Mouse (Mus musculus): ENCODE data around the gene Rlf. TPM values are rescaled to one million over a fixed set of nuclear protein-coding genes. Genes with fewer than 3 reads are reported as not detected.

Rlf gene
- polyA plus RNA-seq (2011; ENCODE audit: insufficient read depth, insufficient read length, low read depth, missing spikeins), result 55.8 and 62.5 TPM in 2 replicates

- no peaks in the 10 kb centered on the region for H3K4me1 ChIP-seq (ENCODE audit: control insufficient read depth, insufficient read depth, low read length)
- 0 out of 2 replicates have a peak, but pooled peaks have one; percentile 65 for TF ChIP-seq EP300 (IDR thresholded peaks at IDR 0.05; ENCODE audit: insufficient read depth, low read depth, low read length)
- no peak for TF ChIP-seq CTCF (IDR thresholded peaks at IDR 0.05; ENCODE audit: low read depth, low read length)
- peak within 1 kb of the TSS; percentile 86 for H3K4me3 ChIP-seq (ENCODE audit: low read depth, low read length)
- H3K27me3 ChIP-seq (ENCODE audit: control insufficient read depth, insufficient read depth, low read length, poor library complexity, severe bottlenecking), result no peaks in the 10 kb centered on the region
- no peaks in the 10 kb centered on the region for H3K36me3 ChIP-seq (ENCODE audit: control insufficient read depth, insufficient read depth, low read length, poor library complexity, severe bottlenecking)
- no peaks in the 10 kb centered on the region for H3K9me3 ChIP-seq (replicated peaks; ENCODE audit: control insufficient read depth, insufficient read depth, low read length, poor library complexity, severe bottlenecking)
- H3K9ac ChIP-seq (ENCODE audit: low read depth, poor library complexity, severe bottlenecking), result peak within 1 kb of the TSS; percentile 95
- peak within 1 kb of the TSS; percentile 21 for H3K27ac ChIP-seq (ENCODE audit: insufficient read depth, low read length)
Observed at GRCm38 (mm10) chr4:121214793-121215304, at the start of gene Rlf. Rlf (minus strand) TSS chr4:121215084.

- H3K4me1 ChIP-seq (ENCODE audit: control insufficient read depth, insufficient read depth, low read length), result no peaks in the 10 kb centered on the region
Observed at GRCm38 (mm10) chr4:121241612-121242000, 26.7 kb upstream of the Rlf start.

GRCm38 (mm10) chr4:121240637-121241611 is 26.0 kb upstream of the Rlf start:
- no peak overlapping the region for H3K9ac ChIP-seq (ENCODE audit: low read depth, poor library complexity, severe bottlenecking)
- no peak for TF ChIP-seq CTCF (IDR thresholded peaks at IDR 0.05; ENCODE audit: low read depth, low read length)
- H3K36me3 ChIP-seq (ENCODE audit: control insufficient read depth, insufficient read depth, low read length, poor library complexity, severe bottlenecking), result no peaks in the 10 kb centered on the region
- no peak overlapping the region for H3K27ac ChIP-seq (ENCODE audit: insufficient read depth, low read length)
- no peaks in the 10 kb centered on the region for H3K4me1 ChIP-seq (ENCODE audit: control insufficient read depth, insufficient read depth, low read length)
- no peaks in the 10 kb centered on the region for H3K9me3 ChIP-seq (replicated peaks; ENCODE audit: control insufficient read depth, insufficient read depth, low read length, poor library complexity, severe bottlenecking)
- no peak overlapping the region for H3K4me3 ChIP-seq (ENCODE audit: low read depth, low read length)
- H3K27me3 ChIP-seq (ENCODE audit: control insufficient read depth, insufficient read depth, low read length, poor library complexity, severe bottlenecking), result no peaks in the 10 kb centered on the region

More at GRCm38 (mm10) chr4:121241612-121242000, 26.7 kb upstream of the Rlf start:
- no peaks in the 10 kb centered on the region for H3K27me3 ChIP-seq (ENCODE audit: control insufficient read depth, insufficient read depth, low read length, poor library complexity, severe bottlenecking)
- H3K9me3 ChIP-seq (replicated peaks; ENCODE audit: control insufficient read depth, insufficient read depth, low read length, poor library complexity, severe bottlenecking), result no peaks in the 10 kb centered on the region
- H3K9ac ChIP-seq (ENCODE audit: low read depth, poor library complexity, severe bottlenecking), result no peak overlapping the region
- H3K4me3 ChIP-seq (ENCODE audit: low read depth, low read length), result no peak overlapping the region
- no peak for TF ChIP-seq CTCF (IDR thresholded peaks at IDR 0.05; ENCODE audit: low read depth, low read length)
- TF ChIP-seq EP300 (IDR thresholded peaks at IDR 0.05; ENCODE audit: insufficient read depth, low read depth, low read length), result no peak
- no peak for TF ChIP-seq POLR2A (IDR thresholded peaks at IDR 0.05; ENCODE audit: insufficient read depth, low read length)
- H3K36me3 ChIP-seq (ENCODE audit: control insufficient read depth, insufficient read depth, low read length, poor library complexity, severe bottlenecking), result no peaks in the 10 kb centered on the region
- no peak overlapping the region for H3K27ac ChIP-seq (ENCODE audit: insufficient read depth, low read length)

- TF ChIP-seq POLR2A (IDR thresholded peaks at IDR 0.05; ENCODE audit: insufficient read depth, low read length) (no peak), EP300 (IDR thresholded peaks at IDR 0.05; ENCODE audit: insufficient read depth, low read depth, low read length) (no peak), CTCF (IDR thresholded peaks at IDR 0.05; ENCODE audit: low read depth, low read length) (no peak)
- H3K4me1 ChIP-seq (ENCODE audit: control insufficient read depth, insufficient read depth, low read length), result no peaks in the 10 kb centered on the region
- H3K27ac ChIP-seq (ENCODE audit: insufficient read depth, low read length), result no peak overlapping the region
- H3K9me3 ChIP-seq (replicated peaks; ENCODE audit: control insufficient read depth, insufficient read depth, low read length, poor library complexity, severe bottlenecking), result no peaks in the 10 kb centered on the region
- H3K9ac ChIP-seq (ENCODE audit: low read depth, poor library complexity, severe bottlenecking), result no peak overlapping the region
- H3K4me3 ChIP-seq (ENCODE audit: low read depth, low read length), result no peak overlapping the region
- no peaks in the 10 kb centered on the region for H3K36me3 ChIP-seq (ENCODE audit: control insufficient read depth, insufficient read depth, low read length, poor library complexity, severe bottlenecking)
- no peaks in the 10 kb centered on the region for H3K27me3 ChIP-seq (ENCODE audit: control insufficient read depth, insufficient read depth, low read length, poor library complexity, severe bottlenecking)
Observed at GRCm38 (mm10) chr4:121239878-121240277, 25.0 kb upstream of the Rlf start.

GRCm38 (mm10) chr4:121231772-121232414 is 17.0 kb upstream of the Rlf start:
- H3K9me3 ChIP-seq (replicated peaks; ENCODE audit: control insufficient read depth, insufficient read depth, low read length, poor library complexity, severe bottlenecking), result no peaks in the 10 kb centered on the region
- H3K4me1 ChIP-seq (ENCODE audit: control insufficient read depth, insufficient read depth, low read length), result no peaks in the 10 kb centered on the region
- TF ChIP-seq CTCF (IDR thresholded peaks at IDR 0.05; ENCODE audit: low read depth, low read length) (peak; percentile 51), POLR2A (IDR thresholded peaks at IDR 0.05; ENCODE audit: insufficient read depth, low read length) (no peak), EP300 (IDR thresholded peaks at IDR 0.05; ENCODE audit: insufficient read depth, low read depth, low read length) (no peak)
- no peak overlapping the region for H3K27ac ChIP-seq (ENCODE audit: insufficient read depth, low read length)
- H3K4me3 ChIP-seq (ENCODE audit: low read depth, low read length), result no peak overlapping the region
- H3K9ac ChIP-seq (ENCODE audit: low read depth, poor library complexity, severe bottlenecking), result no peak overlapping the region
- H3K27me3 ChIP-seq (ENCODE audit: control insufficient read depth, insufficient read depth, low read length, poor library complexity, severe bottlenecking), result 0 out of 2 replicates have a peak, but pooled peaks cover 2% of the 10 kb centered on the region
- no peaks in the 10 kb centered on the region for H3K36me3 ChIP-seq (ENCODE audit: control insufficient read depth, insufficient read depth, low read length, poor library complexity, severe bottlenecking)
